Mouse (Mus musculus) lung, embryonic 14.5 days (tissue): ENCODE data around the gene Mgrn1. TPM values are rescaled to one million over a fixed set of nuclear protein-coding genes. Genes with fewer than 3 reads are reported as not detected.

Source experiments
- ATAC-seq: fragments of 200-750 bp; cut with Nextera tagmentation; 2 replicates; pipeline ENCODE4 v1.8.0; 2017; ENCODE audit warnings: mild to moderate bottlenecking, moderate TSS enrichment, moderate library complexity; ENCODE audit not compliant: insufficient read depth
- DNase-seq: peaks from one replicate; pipeline ENCODE4 v3.0.0-alpha.2; 2015
- H3K27ac ChIP-seq: fragments of 300-500 bp; sonication (generic); 2 replicates; pipeline ENCODE4 v1.5.1; 2014; ENCODE audit warnings: low read depth, mild to moderate bottlenecking, moderate library complexity
- H3K27me3 ChIP-seq: fragments of 300-500 bp; sonication (generic); 2 replicates; pipeline ENCODE4 v1.6.1; 2014; ENCODE audit warnings: low read length, control low read depth; ENCODE audit not compliant: insufficient read depth
- H3K36me3 ChIP-seq: fragments of 300-500 bp; sonication (generic); 2 replicates; pipeline ENCODE4 v1.6.1; 2014; ENCODE audit warnings: control low read depth; ENCODE audit not compliant: insufficient read depth
- H3K4me1 ChIP-seq: fragments of 300-500 bp; sonication (generic); 2 replicates; pipeline ENCODE4 v1.6.1; 2014; ENCODE audit warnings: antibody characterized with exemption, control low read depth; ENCODE audit not compliant: insufficient read depth
- H3K4me2 ChIP-seq: fragments of 300-500 bp; sonication (generic); 2 replicates; pipeline ENCODE4 v1.6.1; 2014; ENCODE audit warnings: mild to moderate bottlenecking
- H3K4me3 ChIP-seq: fragments of 300-500 bp; sonication (generic); 2 replicates; pipeline ENCODE4 v1.5.1; 2014; ENCODE audit warnings: low read depth, low read length
- H3K9ac ChIP-seq: fragments of 300-500 bp; sonication (generic); 2 replicates; pipeline ENCODE4 v1.6.1; 2014
- H3K9me3 ChIP-seq: fragments of 300-500 bp; sonication (generic); 2 replicates; pipeline ENCODE4 v1.6.1; 2016; ENCODE audit warnings: low read depth, low read length, control low read depth
- CTCF ChIP-seq: IDR thresholded peaks from 2 replicates; pipeline ENCODE4 v1.5.1; 2016; ENCODE audit warnings: antibody characterized with exemption, low read depth
- WGBS: fragments of 180-500 bp; shearing (Covaris S2); extraction: QIAGEN DNeasy Blood & Tissue Kit; methylation state at CpG from one replicate; pipeline ENCODE4 v1.1.7; 2014; 5-methylcytosine and 5-hydroxymethylcytosine counted together
- polyA plus RNA-seq: library from polyadenylated mRNA; unstranded; fragments of >200 nt; fragmentation: Nextera tagmentation; extraction: Ambion mirVana; gene quantifications from 2 replicates; pipeline ENCODE4 v1.2.1, GENCODE M21; 2014

Gene Mgrn1
- polyA plus RNA-seq, 1 experiment from 2014 or later = 88.8 TPM

DNA sequence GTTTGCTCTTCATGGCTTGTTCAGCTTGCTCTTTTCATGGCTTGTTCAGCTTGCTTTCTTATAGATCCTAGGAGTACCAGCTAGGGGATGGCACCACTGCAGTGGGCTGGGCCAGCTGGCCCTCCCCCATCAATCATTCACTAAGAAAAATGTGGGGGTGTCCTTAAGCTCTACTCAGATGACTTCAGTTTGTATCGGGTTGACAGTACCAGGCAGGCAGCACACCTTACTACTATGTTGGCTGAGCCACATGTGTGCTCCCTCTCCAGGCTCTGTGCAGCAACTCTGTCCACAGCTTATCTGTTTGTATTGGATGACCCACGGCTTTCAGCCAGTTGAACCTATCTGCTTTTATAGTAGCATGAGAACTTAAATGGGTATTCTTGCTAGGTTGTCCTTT, 42.4 kb downstream of the Mgrn1 start:
- no peak overlapping the region for H3K27ac ChIP-seq

DNA sequence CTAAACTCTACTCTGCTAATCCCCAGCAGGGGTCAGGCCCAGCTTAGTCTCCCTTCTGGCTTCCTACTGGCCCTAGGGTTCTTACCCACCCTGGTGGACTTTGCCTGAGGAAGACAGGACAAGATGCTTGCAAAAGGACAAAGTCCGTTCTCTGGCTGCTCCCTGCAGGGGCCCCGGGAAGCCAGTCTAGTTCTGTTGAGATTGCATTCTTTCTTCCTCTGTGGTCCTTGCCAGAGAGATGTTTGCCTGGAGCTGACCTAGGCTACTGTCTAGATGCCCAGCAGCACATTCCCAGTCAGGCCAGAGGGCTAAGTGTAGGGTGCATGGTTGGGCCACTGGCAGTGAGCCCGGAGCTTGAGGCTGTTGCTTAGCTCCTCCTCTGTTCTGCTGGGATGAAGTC, 46.4 kb downstream of the Mgrn1 start:
- WGBS = 78% methylated on average over 3 of the region's 3 CpGs
- H3K36me3 ChIP-seq = peaks cover 96% of the 10 kb centered on the region
- no peak for ATAC-seq
- no peak overlapping the region for H3K4me2 ChIP-seq
- no peak overlapping the region for H3K4me3 ChIP-seq
- H3K27ac ChIP-seq = no peak overlapping the region
- H3K27me3 ChIP-seq = no peaks in the 10 kb centered on the region
- no peaks in the 10 kb centered on the region for H3K9me3 ChIP-seq
- no peaks in the 10 kb centered on the region for H3K4me1 ChIP-seq
- no peak for TF ChIP-seq CTCF
- no peak overlapping the region for H3K9ac ChIP-seq
- DNase-seq = peak; percentile 17

More for the DNA sequence above, 42.4 kb downstream of the Mgrn1 start:
- Histone ChIP-seq H3K36me3 (peaks cover 99% of the 10 kb centered on the region), H3K4me1 (no peaks in the 10 kb centered on the region), H3K9ac (no peak overlapping the region), H3K9me3 (no peaks in the 10 kb centered on the region), H3K27me3 (no peaks in the 10 kb centered on the region), H3K4me3 (no peak overlapping the region), H3K4me2 (no peak overlapping the region)
- DNase-seq = no peak
- 75% methylated on average over 2 of the region's 2 CpGs for WGBS
- no peak for ATAC-seq
- no peak for TF ChIP-seq CTCF

DNA sequence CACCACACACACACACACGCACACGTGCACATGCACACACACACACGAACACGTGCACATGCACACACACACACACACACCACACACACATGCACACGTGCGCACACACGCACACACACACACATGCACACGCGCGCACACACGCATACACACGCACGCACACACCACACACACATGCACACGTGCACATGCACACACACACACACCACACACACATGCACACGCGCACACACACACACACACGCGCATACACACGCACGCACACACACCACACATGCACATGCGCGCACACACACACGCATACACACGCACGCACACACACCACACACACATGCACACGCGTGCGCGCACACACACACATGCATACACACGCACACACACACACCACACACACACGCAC, 49.4 kb downstream of the Mgrn1 start:
- H3K4me3 ChIP-seq = no peak overlapping the region
- no peak overlapping the region for H3K27ac ChIP-seq
- H3K27me3 ChIP-seq = no peaks in the 10 kb centered on the region
- 96% methylated on average over 31 of the region's 31 CpGs for WGBS
- H3K36me3 ChIP-seq = peaks cover 75% of the 10 kb centered on the region
- H3K4me1 ChIP-seq = 0 out of 2 replicates have a peak, but pooled peaks cover 3% of the 10 kb centered on the region
- DNase-seq (no peak), ATAC-seq (no peak)
- no peak for TF ChIP-seq CTCF
- H3K9me3 ChIP-seq = no peaks in the 10 kb centered on the region
- H3K4me2 ChIP-seq = no peak overlapping the region
- H3K9ac ChIP-seq = no peak overlapping the region

DNA sequence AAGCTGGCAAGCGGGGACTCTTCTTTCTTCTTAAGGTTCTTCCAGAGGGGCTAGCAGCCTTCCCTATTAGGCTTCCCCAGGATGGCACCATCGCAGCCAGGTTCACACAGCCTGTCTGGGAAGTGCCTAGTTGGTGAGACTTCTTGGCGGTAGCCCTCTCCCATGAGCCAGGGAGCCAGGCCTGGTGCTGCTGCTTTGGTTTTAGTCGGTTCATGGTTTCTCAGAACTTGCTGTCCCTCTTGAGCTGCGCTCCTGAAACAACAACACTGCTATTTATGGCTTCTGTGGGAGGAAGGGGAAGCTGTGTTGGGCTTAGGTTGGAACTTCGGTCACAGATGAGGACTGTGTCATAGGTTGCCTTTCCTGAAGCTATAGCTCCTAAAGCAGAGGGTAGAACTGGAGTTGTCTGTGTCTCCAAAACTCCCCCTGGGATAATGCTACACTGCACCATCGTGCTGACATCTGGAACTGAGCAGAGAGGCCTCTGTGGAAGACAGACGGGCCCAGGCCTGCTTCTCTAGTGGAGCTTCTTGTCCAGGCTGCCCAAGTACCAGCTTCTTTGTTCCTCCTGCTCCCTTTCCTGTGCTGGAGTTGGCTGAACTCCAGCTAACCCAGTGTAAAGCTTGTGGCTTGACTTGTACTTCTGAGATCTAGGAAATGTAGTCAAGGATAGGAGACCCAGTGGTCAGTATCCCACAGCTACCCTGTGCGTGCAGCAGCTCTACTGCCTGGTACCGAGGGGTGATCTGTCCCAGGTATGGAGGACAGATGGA, 50.1 kb downstream of the Mgrn1 start:
- Histone ChIP-seq H3K4me1 (0 out of 2 replicates have a peak, but pooled peaks cover 3% of the 10 kb centered on the region), H3K27ac (0 out of 2 replicates have a peak overlapping the region, but pooled peaks have one; percentile 24), H3K4me3 (no peak overlapping the region), H3K9ac (no peak overlapping the region), H3K27me3 (no peaks in the 10 kb centered on the region), H3K4me2 (no peak overlapping the region), H3K9me3 (no peaks in the 10 kb centered on the region), H3K36me3 (peaks cover 75% of the 10 kb centered on the region)
- TF ChIP-seq CTCF = no peak
- WGBS = 86% methylated on average over 10 of the region's 10 CpGs
- ATAC-seq (no peak), DNase-seq (peak; percentile 33)

DNA sequence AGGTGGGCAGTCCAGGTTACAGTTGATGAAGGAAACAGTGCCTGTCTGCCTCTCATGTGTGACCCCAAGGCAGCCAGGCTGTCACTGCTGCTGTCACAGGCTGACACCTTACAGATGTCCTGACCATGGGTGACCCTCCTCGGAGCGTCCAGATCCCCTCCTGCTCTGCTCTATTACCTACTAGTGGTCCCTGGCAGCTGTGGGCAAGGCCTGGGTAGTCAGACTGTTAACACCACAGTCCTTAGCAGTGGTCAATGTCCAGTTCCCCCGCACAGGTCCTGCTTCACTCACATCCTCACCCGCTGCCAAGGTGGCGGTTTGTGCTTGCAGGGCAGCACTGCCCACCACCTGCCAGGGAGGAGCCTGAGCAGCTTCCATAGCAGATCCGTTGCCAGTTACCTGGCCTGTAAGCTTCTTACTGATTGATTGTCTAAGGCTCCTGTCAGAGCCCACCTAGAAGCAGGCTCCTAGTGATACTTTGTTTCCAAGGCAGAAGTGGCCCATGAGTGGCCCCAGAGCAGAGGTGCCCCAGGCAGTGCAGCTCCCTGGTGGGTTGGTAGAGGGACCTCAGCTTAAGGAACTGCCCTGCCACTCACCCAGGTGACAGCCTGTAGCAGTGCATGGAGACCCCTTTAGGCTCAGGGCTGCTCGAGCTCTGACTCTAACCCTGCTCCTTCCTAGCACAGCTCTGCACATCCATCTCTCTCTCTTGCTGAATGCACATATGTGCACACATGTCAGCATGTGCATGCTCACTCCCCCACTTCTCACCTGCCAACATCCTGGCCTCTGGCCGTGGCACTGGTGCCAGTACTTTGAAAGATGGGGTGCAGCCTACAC, 51.5 kb downstream of the Mgrn1 start:
- Histone ChIP-seq H3K9me3 (no peaks in the 10 kb centered on the region), H3K4me1 (0 out of 2 replicates have a peak, but pooled peaks cover 3% of the 10 kb centered on the region), H3K27ac (no peak overlapping the region), H3K4me2 (no peak overlapping the region), H3K36me3 (peaks cover 76% of the 10 kb centered on the region), H3K27me3 (no peaks in the 10 kb centered on the region), H3K9ac (no peak overlapping the region), H3K4me3 (no peak overlapping the region)
- no peak for TF ChIP-seq CTCF
- 84% methylated on average over 8 of the region's 8 CpGs for WGBS
- no peak for DNase-seq
- ATAC-seq = no peak

DNA sequence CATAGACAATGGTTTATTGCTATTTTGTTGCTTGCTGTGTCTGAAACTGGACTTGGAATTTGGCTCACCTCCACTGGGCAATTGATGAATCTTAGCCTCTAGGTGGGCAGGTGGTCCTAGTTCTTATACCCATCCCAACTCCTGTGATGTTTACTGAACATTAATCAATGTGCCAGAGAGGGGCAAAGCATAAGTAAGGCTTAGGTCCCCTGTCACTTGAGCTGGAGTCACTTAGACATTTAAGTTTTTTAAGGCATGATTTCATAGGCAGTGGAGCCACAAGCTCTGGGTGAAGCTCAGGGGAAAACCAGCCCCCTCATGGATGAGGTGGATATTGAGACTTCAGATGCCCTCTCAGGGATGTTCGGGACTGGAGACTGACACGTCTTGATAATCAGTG, 52.4 kb downstream of the Mgrn1 start, which contains the start of gene Nudt16l1:
TSS of gene Nudt16l1 (plus strand) at position 301 of the 400 bp plus-strand sequence.
- 4% methylated on average over 2 of the region's 2 CpGs for WGBS
- Histone ChIP-seq H3K27me3 (no peaks in the 10 kb centered on the region), H3K4me2 (peak within 1 kb of the TSS; percentile 92), H3K9ac (peak within 1 kb of the TSS; percentile 93), H3K4me1 (0 out of 2 replicates have a peak, but pooled peaks cover 3% of the 10 kb centered on the region), H3K9me3 (no peaks in the 10 kb centered on the region), H3K4me3 (peak within 1 kb of the TSS; percentile 92), H3K36me3 (peaks cover 76% of the 10 kb centered on the region), H3K27ac (peak within 1 kb of the TSS; percentile 88)
- DNase-seq (no peak), ATAC-seq (no peak)
- no peak for TF ChIP-seq CTCF

DNA sequence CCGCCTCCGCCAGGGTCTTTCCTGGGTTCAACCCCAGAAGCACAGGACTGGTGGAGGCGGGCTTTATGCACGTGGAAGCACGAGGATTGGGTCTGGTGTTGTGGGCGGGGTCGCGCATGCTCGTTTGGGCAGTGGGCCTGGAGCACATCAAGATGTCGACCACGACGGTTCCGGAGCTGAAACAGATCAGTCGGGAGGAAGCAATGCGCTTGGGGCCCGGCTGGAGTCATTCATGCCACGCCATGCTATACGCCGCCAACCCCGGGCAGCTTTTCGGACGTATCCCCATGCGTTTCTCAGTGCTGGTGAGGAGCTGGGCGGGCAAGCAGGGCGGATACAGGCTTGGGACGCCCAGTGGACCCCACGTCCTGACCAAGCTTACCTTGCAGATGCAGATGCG, 52.9 kb downstream of the Mgrn1 start:
- no peaks in the 10 kb centered on the region for H3K27me3 ChIP-seq
- peak overlapping the region; percentile 93 for H3K9ac ChIP-seq
- H3K4me2 ChIP-seq = peak overlapping the region; percentile 92
- peak overlapping the region; percentile 92 for H3K4me3 ChIP-seq
- ATAC-seq (peak; percentile 95), DNase-seq (peak; percentile 97)
- peaks cover 75% of the 10 kb centered on the region for H3K36me3 ChIP-seq
- H3K4me1 ChIP-seq = 0 out of 2 replicates have a peak, but pooled peaks cover 3% of the 10 kb centered on the region
- no peak for TF ChIP-seq CTCF
- no peaks in the 10 kb centered on the region for H3K9me3 ChIP-seq
- WGBS = under 1% methylated on average over 28 of the region's 28 CpGs
- peak overlapping the region; percentile 88 for H3K27ac ChIP-seq
